Mouse (Mus musculus) mature B cell (primary cell): ENCODE data around the gene Gm10306.

Source experiments
- in situ Hi-C: fragments of 300-500 bp; cut with MboI; formaldehyde crosslinking; loops from 2 replicates; pipeline ENCODE4 v1.14.3; 2019

Gm10306 gene

DNA sequence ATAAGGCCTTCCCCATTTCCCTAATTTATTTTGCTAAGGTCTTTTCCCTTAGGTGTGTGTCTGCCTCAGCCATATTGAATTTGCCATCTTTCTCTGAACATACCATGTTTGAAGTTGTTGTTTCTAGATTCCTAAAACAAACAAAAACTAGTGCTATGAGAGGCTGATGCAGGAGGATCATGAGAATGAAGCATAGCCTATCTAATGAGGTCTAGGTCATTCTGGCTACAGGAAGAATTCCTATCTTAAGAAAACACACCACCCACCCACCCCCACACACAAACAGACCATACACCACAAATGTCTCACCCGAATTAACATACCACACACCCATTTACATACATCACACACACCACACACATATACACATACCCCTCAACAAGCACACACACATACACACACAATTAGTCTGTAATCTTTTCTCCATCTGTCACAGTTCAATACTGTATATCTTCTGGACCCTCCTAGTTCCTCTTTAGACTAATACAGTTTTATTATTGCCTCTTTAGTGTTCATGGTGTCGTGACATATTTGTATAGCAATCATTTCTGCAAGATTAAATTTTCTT, 48.2 kb downstream of the Gm10306 start:
- in situ Hi-C loops: loop anchor here (25.0 kb wide), 1 partner anchor 383 kb away; the partner anchor contains the start of gene Mysm1

DNA sequence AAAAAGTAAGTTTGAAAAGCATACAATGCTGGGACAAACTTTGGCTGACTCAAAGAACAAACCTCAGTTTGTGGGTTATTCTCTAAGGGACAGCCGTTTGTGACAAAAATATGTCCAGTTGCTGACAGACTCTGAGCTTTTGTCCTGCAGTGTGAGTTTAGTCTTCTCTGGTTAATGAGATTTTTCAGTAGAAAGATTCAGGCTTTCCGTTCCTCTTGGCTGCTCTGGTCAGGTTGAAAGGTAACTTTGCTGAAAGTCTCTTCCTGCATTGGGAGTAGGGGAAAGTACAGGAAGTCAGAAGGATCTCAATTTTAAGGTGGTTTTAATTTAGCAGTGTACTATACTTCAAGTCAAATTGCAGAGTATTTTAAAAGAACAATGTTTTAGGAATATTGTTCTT, 49.2 kb downstream of the Gm10306 start:
- in situ Hi-C loops: loop anchor here (25.0 kb wide), 1 partner anchor 382 kb away; the partner anchor contains the start of gene Mysm1
